Mouse (Mus musculus): ENCODE results near the gene Zpbp. TPM values are rescaled to one million over a fixed set of nuclear protein-coding genes. Genes with fewer than 3 reads are reported as not detected.

Gene Zpbp
- polyA plus RNA-seq (2014; fragmentation: Nextera tagmentation; extraction: Ambion mirVana): 0.69 and 0.80 TPM in 2 replicates

DNA sequence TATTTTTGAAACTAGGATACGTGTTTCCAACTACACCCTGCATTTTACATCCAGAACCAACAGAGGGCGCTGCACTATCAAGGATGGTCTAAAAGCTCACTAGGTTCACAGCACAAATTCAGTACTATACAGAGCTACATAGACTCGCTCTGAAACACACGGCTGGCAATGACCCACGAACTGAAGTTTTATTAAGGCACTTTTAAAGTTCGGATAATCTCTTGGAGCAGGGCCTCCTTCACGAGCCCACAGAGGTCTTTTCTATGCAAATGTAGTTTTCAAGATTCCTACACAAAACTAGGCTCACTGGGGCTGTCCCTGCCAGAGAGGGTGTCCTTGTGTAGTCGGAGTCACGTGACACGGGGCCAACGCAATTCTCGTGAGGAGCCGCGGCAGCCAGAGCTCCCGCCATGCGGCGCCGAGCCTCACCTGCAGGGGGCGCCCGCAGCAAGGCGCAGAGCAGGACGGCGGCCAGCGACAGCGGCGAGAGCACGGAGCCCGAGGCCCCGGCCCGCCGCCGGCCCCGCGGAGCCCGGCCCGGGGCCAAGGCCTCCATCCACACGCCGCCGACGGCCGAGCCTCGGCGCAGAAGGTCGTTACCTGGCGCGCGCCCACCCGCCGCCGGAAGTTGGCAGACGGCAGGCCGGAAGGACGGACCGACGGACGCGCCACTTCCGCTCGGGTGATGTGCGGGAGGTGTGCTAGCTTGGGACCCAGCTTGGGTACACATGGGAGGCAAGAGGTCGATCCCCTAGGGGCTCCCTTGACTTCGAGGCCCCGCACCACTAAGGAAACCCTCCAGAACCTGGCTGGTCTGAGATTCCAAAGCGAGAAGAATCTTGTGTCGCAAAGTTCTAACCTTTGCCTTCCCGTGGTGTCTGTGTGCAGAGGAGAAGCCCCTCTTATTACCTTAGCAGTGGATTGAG lies at the start of gene Zpbp, which contains the start of gene Spata48:
Zpbp (minus strand) TSS at position 774 of the 926 bp plus-strand sequence.
Spata48 (plus strand) TSS at position 460 of the 926 bp plus-strand sequence.
- peak within 1 kb of the TSS; percentile 63 for H3K9ac ChIP-seq (ENCODE audit: low read depth, low read length)
- peak; percentile 89 for DNase-seq (ENCODE audit: low spot score)
- H3K4me1 ChIP-seq (replicated peaks; ENCODE audit: control insufficient read depth, insufficient read depth, low read length): no peaks in the 10 kb centered on the region
- no peaks in the 10 kb centered on the region for H3K36me3 ChIP-seq (ENCODE audit: control insufficient read depth, insufficient read depth, low read length)
- no peaks in the 10 kb centered on the region for H3K27me3 ChIP-seq (replicated peaks; ENCODE audit: control insufficient read depth, insufficient read depth, low read length)
- peak within 1 kb of the TSS; percentile 60 for H3K4me3 ChIP-seq (ENCODE audit: low read depth, low read length)
- no peaks in the 10 kb centered on the region for H3K9me3 ChIP-seq (ENCODE audit: control insufficient read depth, low read length)
- ATAC-seq (replicated peaks; ENCODE audit: low FRiP score): peak; percentile 96
- peak within 1 kb of the TSS; percentile 66 for H3K27ac ChIP-seq (ENCODE audit: low read depth, low read length)
- peak within 1 kb of the TSS; percentile 78 for H3K4me2 ChIP-seq
- WGBS: 3% methylated on average over 66 of the region's 66 CpGs

DNA sequence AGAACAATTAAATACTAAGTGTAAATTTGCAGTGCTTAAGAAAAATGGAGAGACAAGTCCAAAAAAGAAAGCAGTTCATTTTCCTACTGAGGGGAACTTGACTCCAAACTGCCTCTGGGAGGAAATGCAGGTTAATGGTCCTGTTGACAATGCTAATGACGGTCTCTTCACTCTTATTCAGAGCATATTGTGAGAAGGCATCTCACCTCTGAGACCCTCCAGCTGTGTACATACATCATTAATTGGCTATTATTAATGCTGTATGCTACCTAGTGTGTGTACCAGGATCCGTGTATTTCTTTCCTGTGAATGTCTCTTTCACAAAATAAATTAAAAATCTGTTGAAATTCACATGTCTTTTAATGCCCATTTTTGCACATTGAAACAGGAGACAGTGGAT lies 47.2 kb upstream of the Zpbp start:
- 63% methylated on average over 2 of the region's 2 CpGs for WGBS
- no peaks in the 10 kb centered on the region for H3K36me3 ChIP-seq (ENCODE audit: control insufficient read depth, insufficient read depth, low read length)
- H3K4me1 ChIP-seq (replicated peaks; ENCODE audit: control insufficient read depth, insufficient read depth, low read length): no peaks in the 10 kb centered on the region
- no peaks in the 10 kb centered on the region for H3K27me3 ChIP-seq (replicated peaks; ENCODE audit: control insufficient read depth, insufficient read depth, low read length)
- H3K9ac ChIP-seq (ENCODE audit: low read depth, low read length): no peak overlapping the region
- no peak overlapping the region for H3K27ac ChIP-seq (ENCODE audit: low read depth, low read length)
- no peak for ATAC-seq (replicated peaks; ENCODE audit: low FRiP score)
- H3K9me3 ChIP-seq (ENCODE audit: control insufficient read depth, low read length): no peaks in the 10 kb centered on the region
- H3K4me2 ChIP-seq: no peak overlapping the region
- no peak overlapping the region for H3K4me3 ChIP-seq (ENCODE audit: low read depth, low read length)
- no peak for DNase-seq (ENCODE audit: low spot score)

DNA sequence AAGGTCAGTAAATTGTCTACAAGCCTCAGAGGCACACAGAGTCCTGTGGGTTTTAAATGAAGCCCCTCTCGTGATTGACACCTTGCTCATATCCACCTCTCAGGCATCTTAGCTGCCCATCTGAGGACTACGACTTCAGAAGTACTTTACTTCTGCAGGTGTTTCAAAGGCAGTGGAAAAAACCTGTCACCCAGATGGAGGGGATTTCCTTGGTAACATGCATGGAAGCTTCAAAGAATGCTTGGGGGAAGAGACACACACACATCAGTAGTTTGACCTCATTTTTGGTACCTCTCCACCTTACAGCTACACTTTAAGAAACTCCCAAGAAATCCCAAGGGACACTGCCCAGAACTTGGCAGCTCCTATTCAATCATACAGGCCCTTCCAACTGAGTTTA lies 44.0 kb upstream of the Zpbp start:
- 73% methylated on average over 2 of the region's 2 CpGs for WGBS
- Histone ChIP-seq H3K9me3 (ENCODE audit: control insufficient read depth, low read length) (no peaks in the 10 kb centered on the region), H3K4me1 (replicated peaks; ENCODE audit: control insufficient read depth, insufficient read depth, low read length) (no peaks in the 10 kb centered on the region), H3K27me3 (replicated peaks; ENCODE audit: control insufficient read depth, insufficient read depth, low read length) (no peaks in the 10 kb centered on the region), H3K36me3 (ENCODE audit: control insufficient read depth, insufficient read depth, low read length) (no peaks in the 10 kb centered on the region), H3K27ac (ENCODE audit: low read depth, low read length) (no peak overlapping the region), H3K4me2 (no peak overlapping the region), H3K9ac (ENCODE audit: low read depth, low read length) (no peak overlapping the region), H3K4me3 (ENCODE audit: low read depth, low read length) (no peak overlapping the region)
- no peak for ATAC-seq (replicated peaks; ENCODE audit: low FRiP score)
- no peak for DNase-seq (ENCODE audit: low spot score)

- Histone ChIP-seq H3K4me1 (replicated peaks; ENCODE audit: control insufficient read depth, insufficient read depth, low read length) (no peaks in the 10 kb centered on the region), H3K27ac (ENCODE audit: low read depth, low read length) (no peak overlapping the region), H3K9ac (ENCODE audit: low read depth, low read length) (no peak overlapping the region), H3K36me3 (ENCODE audit: control insufficient read depth, insufficient read depth, low read length) (no peaks in the 10 kb centered on the region), H3K27me3 (replicated peaks; ENCODE audit: control insufficient read depth, insufficient read depth, low read length) (no peaks in the 10 kb centered on the region), H3K9me3 (ENCODE audit: control insufficient read depth, low read length) (no peaks in the 10 kb centered on the region), H3K4me3 (ENCODE audit: low read depth, low read length) (no peak overlapping the region), H3K4me2 (no peak overlapping the region)
- 20% methylated on average over 10 of the region's 10 CpGs for WGBS
- DNase-seq (ENCODE audit: low spot score) (no peak), ATAC-seq (replicated peaks; ENCODE audit: low FRiP score) (no peak)
Observed at GRCm38 (mm10) chr11:11499944-11500343, 37.7 kb upstream of the Zpbp start.

GRCm38 (mm10) chr11:11495697-11496096 lies 33.5 kb upstream of the Zpbp start:
- H3K4me3 ChIP-seq (ENCODE audit: low read depth, low read length): no peak overlapping the region
- no peak overlapping the region for H3K4me2 ChIP-seq
- H3K9ac ChIP-seq (ENCODE audit: low read depth, low read length): no peak overlapping the region
- WGBS: 82% methylated on average over 2 of the region's 2 CpGs
- H3K36me3 ChIP-seq (ENCODE audit: control insufficient read depth, insufficient read depth, low read length): no peaks in the 10 kb centered on the region
- ATAC-seq (replicated peaks; ENCODE audit: low FRiP score) (no peak), DNase-seq (ENCODE audit: low spot score) (no peak)
- no peak overlapping the region for H3K27ac ChIP-seq (ENCODE audit: low read depth, low read length)
- H3K9me3 ChIP-seq (ENCODE audit: control insufficient read depth, low read length): no peaks in the 10 kb centered on the region
- H3K4me1 ChIP-seq (replicated peaks; ENCODE audit: control insufficient read depth, insufficient read depth, low read length): no peaks in the 10 kb centered on the region
- H3K27me3 ChIP-seq (replicated peaks; ENCODE audit: control insufficient read depth, insufficient read depth, low read length): no peaks in the 10 kb centered on the region

DNA sequence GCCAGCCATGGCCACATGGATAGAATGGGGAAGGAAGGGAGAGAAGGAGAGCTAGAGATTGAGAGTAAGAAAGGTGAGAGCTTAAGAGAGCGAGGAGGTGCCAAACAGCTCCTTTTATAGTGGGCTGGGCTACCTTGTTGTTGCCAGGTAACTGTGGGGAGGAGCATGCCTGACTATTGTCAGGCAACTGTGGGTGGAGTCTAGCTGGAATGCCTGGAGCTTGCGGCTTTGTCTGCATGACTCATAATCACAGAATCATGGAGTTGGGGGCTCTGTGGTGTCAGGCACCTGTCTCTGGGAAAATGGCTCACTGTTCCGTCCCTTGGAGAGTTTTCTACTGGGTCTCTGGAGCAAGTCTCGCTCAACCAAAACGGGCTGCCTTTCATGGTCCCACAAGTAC lies 29.8 kb upstream of the Zpbp start:
- DNase-seq (ENCODE audit: low spot score) (no peak), ATAC-seq (replicated peaks; ENCODE audit: low FRiP score) (no peak)
- H3K4me3 ChIP-seq (ENCODE audit: low read depth, low read length): no peak overlapping the region
- no peaks in the 10 kb centered on the region for H3K36me3 ChIP-seq (ENCODE audit: control insufficient read depth, insufficient read depth, low read length)
- no peak overlapping the region for H3K4me2 ChIP-seq
- no peaks in the 10 kb centered on the region for H3K9me3 ChIP-seq (ENCODE audit: control insufficient read depth, low read length)
- H3K9ac ChIP-seq (ENCODE audit: low read depth, low read length): no peak overlapping the region
- H3K27me3 ChIP-seq (replicated peaks; ENCODE audit: control insufficient read depth, insufficient read depth, low read length): no peaks in the 10 kb centered on the region
- 67% methylated on average over 5 of the region's 5 CpGs for WGBS
- H3K4me1 ChIP-seq (replicated peaks; ENCODE audit: control insufficient read depth, insufficient read depth, low read length): no peaks in the 10 kb centered on the region
- no peak overlapping the region for H3K27ac ChIP-seq (ENCODE audit: low read depth, low read length)

DNA sequence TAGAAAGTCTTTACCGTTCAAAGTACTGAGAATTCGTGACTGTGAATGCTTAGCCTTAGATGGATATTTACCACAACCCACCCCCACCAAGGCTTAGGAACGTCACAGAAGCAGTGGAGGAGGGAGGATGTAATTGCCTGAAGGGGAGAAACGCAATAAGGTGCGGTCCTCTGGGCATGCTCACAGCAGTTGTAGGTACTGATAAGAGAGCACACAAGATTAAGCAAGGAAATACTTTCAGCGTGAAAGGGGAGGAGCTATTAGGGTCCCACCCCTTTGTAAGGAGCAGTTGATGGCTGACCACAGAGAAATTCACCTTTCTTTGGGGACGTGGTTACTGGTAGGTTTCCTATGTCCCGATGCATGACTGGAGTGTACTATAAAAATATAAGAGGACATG lies 22.2 kb upstream of the Zpbp start:
- peak; percentile 49; the same call in 1 of the 2 replicates for ATAC-seq (replicated peaks; ENCODE audit: low FRiP score)

DNA sequence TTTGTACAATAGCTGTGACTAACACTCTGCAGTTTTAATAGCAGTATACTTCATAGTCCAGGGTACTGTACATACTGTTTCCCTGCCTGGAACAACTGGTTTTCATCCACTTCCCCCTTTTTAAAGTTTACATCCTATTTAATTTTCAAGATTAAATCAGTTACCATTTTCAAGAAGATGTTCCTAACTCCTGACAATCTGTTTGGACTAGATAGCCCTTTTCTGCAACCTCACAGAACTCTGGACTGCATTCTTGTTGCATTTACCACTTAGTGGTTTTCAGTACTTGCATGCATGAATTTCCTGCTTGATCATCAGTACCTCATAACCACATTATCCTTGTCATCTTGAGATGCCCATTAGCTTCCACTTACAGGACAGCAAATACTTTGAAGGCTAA lies 6.7 kb upstream of the Zpbp start:
- ATAC-seq (replicated peaks; ENCODE audit: low FRiP score) (no peak), DNase-seq (ENCODE audit: low spot score) (no peak)
- Histone ChIP-seq H3K9me3 (ENCODE audit: control insufficient read depth, low read length) (no peaks in the 10 kb centered on the region), H3K36me3 (ENCODE audit: control insufficient read depth, insufficient read depth, low read length) (no peaks in the 10 kb centered on the region), H3K27me3 (replicated peaks; ENCODE audit: control insufficient read depth, insufficient read depth, low read length) (no peaks in the 10 kb centered on the region), H3K4me3 (ENCODE audit: low read depth, low read length) (no peak overlapping the region), H3K27ac (ENCODE audit: low read depth, low read length) (no peak overlapping the region), H3K4me2 (no peak overlapping the region), H3K4me1 (replicated peaks; ENCODE audit: control insufficient read depth, insufficient read depth, low read length) (no peaks in the 10 kb centered on the region), H3K9ac (ENCODE audit: low read depth, low read length) (no peak overlapping the region)

More for the DNA sequence above, 22.2 kb upstream of the Zpbp start:
- peak overlapping the region; percentile 33; the same call in 1 of the 2 replicates for H3K4me2 ChIP-seq
- H3K4me3 ChIP-seq (ENCODE audit: low read depth, low read length): no peak overlapping the region
- 38% methylated on average over 8 of the region's 8 CpGs for WGBS
- no peaks in the 10 kb centered on the region for H3K36me3 ChIP-seq (ENCODE audit: control insufficient read depth, insufficient read depth, low read length)
- H3K9me3 ChIP-seq (ENCODE audit: control insufficient read depth, low read length): no peaks in the 10 kb centered on the region
- no peak overlapping the region for H3K27ac ChIP-seq (ENCODE audit: low read depth, low read length)
- H3K4me1 ChIP-seq (replicated peaks; ENCODE audit: control insufficient read depth, insufficient read depth, low read length): no peaks in the 10 kb centered on the region
- H3K27me3 ChIP-seq (replicated peaks; ENCODE audit: control insufficient read depth, insufficient read depth, low read length): no peaks in the 10 kb centered on the region
- no peak for DNase-seq (ENCODE audit: low spot score)
- no peak overlapping the region for H3K9ac ChIP-seq (ENCODE audit: low read depth, low read length)

DNA sequence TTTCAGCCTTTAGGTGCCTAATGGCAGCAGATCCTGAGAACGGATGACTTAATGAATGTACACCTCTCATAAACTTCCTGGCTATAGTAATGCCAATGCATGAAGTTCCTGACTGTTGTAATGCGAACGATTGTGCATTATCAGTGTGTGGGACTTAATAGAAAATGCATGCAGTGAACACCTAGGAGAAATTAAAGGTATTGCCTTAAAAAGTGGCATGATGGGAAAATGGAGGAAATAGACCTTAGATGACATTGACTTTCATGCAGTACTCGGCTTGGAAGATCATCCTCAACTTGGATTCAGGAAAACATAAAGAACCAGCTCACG lies 318 bp upstream of the Zpbp start:
- Histone ChIP-seq H3K4me3 (ENCODE audit: low read depth, low read length) (peak overlapping the region; percentile 60), H3K4me2 (peak overlapping the region; percentile 78), H3K9me3 (ENCODE audit: control insufficient read depth, low read length) (no peaks in the 10 kb centered on the region), H3K27ac (ENCODE audit: low read depth, low read length) (no peak overlapping the region), H3K36me3 (ENCODE audit: control insufficient read depth, insufficient read depth, low read length) (no peaks in the 10 kb centered on the region), H3K27me3 (replicated peaks; ENCODE audit: control insufficient read depth, insufficient read depth, low read length) (no peaks in the 10 kb centered on the region), H3K9ac (ENCODE audit: low read depth, low read length) (peak overlapping the region; percentile 63), H3K4me1 (replicated peaks; ENCODE audit: control insufficient read depth, insufficient read depth, low read length) (no peaks in the 10 kb centered on the region)
- DNase-seq (ENCODE audit: low spot score): no peak
- ATAC-seq (replicated peaks; ENCODE audit: low FRiP score): no peak
- WGBS: 78% methylated on average over 5 of the region's 5 CpGs

Measured in liver, embryonic 11.5 days (tissue).